Mouse (Mus musculus): ENCODE data around the gene Gria4. TPM values are rescaled to one million over a fixed set of nuclear protein-coding genes. Genes with fewer than 3 reads are reported as not detected.
"Not testable (repeated sequence)": the region's sequence is repeated elsewhere in the genome, so short reads cannot be mapped to it uniquely, and the experiment has no call there.

The Gria4 gene
- total RNA-seq, 2 experiments from 2014 or later, result not detected

GRCm38 (mm10) chr9:4601788-4602187 lies 194.2 kb downstream of the Gria4 start:
- ATAC-seq (replicated peaks; ENCODE audit: poor library complexity), result no peak

GRCm38 (mm10) chr9:4573596-4573995 lies 222.4 kb downstream of the Gria4 start:
- no peak for ATAC-seq (replicated peaks; ENCODE audit: poor library complexity)

- ATAC-seq (replicated peaks; ENCODE audit: poor library complexity), result no peak
Observed at GRCm38 (mm10) chr9:4555415-4555959, 240.5 kb downstream of the Gria4 start.

GRCm38 (mm10) chr9:4539218-4539617 lies 256.8 kb downstream of the Gria4 start:
- ATAC-seq (replicated peaks; ENCODE audit: poor library complexity), result no peak

DNA sequence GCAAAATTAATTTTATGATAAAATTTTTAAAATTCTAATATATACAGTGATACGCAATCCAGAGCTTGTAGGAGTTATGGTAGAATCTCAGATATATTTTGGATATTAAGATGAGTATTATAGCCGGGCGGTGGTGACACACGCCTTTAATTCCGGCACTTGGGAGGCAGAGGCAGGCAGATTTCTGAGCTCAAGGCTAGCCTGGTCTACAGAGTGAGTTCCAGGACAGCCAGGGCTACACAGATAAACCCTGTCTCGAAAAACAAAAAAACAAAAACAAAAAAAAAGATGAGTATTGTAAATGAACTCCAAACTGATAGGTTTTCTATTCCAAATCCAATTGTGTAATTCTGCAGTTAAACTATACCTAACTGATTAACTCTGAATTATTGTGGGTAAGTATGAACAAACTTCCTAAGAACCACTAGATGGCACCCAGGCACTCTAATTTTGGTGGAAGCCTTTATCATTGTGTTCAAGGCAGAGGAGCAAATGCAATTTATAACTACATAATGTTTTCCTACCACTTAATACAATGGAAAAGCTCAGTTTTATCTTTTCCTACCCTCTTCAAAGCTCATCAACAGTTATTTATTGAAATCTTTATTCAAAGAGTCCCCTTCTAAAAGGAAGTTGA lies 259.4 kb downstream of the Gria4 start:
- ATAC-seq (replicated peaks; ENCODE audit: poor library complexity), result 0 out of 2 replicates have a peak, but pooled peaks have one; percentile 34

GRCm38 (mm10) chr9:4514563-4514885 lies 281.5 kb downstream of the Gria4 start:
- ATAC-seq (replicated peaks; ENCODE audit: poor library complexity), result no peak

DNA sequence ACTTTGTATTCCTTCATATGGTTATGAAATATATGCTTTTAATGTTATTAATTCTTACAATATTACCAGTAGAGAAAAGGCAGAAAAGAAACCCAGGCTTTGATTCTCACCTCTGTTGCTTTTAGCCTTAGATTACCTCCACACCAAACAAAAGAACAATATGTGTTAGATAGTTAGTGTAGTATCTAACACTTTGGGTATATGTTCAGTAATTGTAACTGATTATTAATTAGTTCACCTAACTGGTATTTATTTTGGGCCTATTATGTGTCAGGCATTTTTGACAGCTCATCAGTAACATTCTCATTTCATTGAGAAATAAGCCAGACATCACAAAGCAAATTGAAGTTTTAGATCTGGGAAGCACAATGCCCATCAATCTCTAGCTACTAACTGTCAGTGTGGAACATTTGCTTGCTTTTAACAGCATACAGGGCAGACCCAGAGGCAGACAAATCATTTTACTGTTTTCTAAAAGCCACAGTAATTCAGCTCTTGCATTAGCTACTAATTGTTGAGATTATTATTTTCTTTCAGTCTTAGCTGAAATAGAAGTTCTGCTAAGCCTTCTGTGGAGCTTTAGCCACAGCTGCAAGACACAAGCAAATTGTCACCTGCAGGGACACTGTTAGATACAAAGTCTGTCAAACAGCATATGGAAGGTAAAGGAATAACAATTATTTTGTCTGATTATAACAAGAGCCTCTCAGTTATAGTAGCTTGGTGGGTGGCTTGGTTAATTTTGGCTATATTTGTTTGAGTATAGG lies 282.1 kb downstream of the Gria4 start:
- no peak for ATAC-seq (replicated peaks; ENCODE audit: poor library complexity)

DNA sequence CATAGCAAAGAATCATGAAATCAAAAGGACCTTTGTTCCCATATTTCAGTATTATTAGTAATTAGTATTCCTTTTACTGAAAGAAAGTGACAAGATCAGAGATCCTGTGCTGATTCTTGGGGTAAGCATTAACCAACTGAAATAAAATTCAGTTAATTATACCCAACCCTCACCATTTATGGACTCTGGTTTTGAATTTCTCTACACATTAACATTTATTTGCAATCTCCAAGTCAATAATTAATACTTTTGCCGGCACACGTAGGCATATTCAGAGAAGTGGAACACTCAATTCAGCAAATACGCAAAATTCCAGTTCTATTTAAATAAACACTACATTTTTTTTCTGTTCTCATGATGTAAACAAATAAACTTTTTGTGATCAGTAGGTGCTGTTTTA lies 289.9 kb downstream of the Gria4 start:
- ATAC-seq (replicated peaks; ENCODE audit: poor library complexity), result no peak

DNA sequence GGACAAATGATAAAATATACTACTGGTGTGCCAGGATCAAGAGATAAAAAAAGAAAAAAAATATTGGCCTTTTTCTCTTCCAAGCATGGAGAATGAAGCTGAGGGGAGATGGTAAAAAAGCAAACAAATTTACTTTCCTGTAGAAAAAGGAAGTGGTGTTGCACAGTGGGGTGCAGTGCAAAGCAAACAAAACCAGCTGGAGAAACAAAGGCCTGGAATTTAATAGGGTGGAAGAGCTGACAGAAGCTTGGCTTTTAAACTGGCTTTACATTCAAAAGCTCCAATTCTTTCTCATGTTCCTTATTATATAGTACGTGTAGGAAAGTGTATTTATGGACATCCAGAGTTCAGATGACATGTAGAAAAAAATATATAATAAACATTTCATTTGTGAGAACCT lies 290.9 kb downstream of the Gria4 start:
- ATAC-seq (replicated peaks; ENCODE audit: poor library complexity), result no peak

GRCm38 (mm10) chr9:4486428-4486827 lies 309.6 kb downstream of the Gria4 start:
- no peak for ATAC-seq (replicated peaks; ENCODE audit: poor library complexity)

DNA sequence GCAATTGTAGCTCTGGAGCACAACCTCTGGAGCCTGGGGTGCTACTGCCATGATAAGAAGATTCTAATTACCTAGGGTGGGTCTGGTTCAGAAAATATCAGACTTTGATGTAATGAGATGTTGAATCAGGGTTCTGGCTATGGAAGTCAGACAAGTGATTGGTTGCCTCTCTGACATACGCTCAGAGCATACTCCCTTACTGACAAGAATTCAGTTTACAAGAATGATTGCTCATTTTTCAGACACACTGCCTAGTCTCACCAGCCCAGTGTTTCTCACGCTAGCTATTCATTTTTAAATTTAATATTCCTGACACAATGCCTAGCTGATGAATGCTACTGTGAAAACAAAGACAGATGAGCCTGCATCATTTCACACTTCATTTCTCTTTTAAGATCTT lies 311.5 kb downstream of the Gria4 start:
- ATAC-seq (replicated peaks; ENCODE audit: poor library complexity), result no peak

GRCm38 (mm10) chr9:4470791-4471190 lies 325.2 kb downstream of the Gria4 start:
- ATAC-seq (replicated peaks; ENCODE audit: poor library complexity), result no peak

- no peak for ATAC-seq (replicated peaks; ENCODE audit: poor library complexity)
Observed at GRCm38 (mm10) chr9:4459456-4460070, 336.5 kb downstream of the Gria4 start.

GRCm38 (mm10) chr9:4458193-4458592 lies 337.8 kb downstream of the Gria4 start:
- no peak for ATAC-seq (replicated peaks; ENCODE audit: poor library complexity)

- ATAC-seq (replicated peaks; ENCODE audit: poor library complexity), result no peak
Observed at GRCm38 (mm10) chr9:4457644-4458043, 338.4 kb downstream of the Gria4 start.

GRCm38 (mm10) chr9:4442908-4443307 lies 353.1 kb downstream of the Gria4 start:
- ATAC-seq (replicated peaks; ENCODE audit: poor library complexity), result peak; percentile 99

DNA sequence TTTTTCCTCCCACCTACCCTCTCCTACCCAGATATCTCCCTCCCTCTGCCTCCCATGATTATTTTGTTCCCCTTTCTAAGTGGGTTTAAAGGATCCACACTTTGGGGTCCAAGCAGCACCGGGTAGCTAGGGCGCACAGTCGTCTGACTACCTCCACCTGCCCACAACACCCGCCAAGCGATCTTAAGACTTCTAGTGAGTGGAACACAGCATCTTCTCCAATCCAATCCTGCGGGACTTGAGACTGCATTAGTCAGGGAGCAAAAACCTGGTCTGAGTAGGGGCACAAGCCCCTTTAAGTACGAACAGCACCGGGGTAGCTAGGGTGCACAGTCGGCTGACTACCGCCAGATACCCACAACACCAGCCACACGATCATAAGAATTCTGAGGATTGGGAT lies 395.2 kb downstream of the Gria4 start:
- ATAC-seq (replicated peaks; ENCODE audit: poor library complexity), result not testable (repeated sequence)

DNA sequence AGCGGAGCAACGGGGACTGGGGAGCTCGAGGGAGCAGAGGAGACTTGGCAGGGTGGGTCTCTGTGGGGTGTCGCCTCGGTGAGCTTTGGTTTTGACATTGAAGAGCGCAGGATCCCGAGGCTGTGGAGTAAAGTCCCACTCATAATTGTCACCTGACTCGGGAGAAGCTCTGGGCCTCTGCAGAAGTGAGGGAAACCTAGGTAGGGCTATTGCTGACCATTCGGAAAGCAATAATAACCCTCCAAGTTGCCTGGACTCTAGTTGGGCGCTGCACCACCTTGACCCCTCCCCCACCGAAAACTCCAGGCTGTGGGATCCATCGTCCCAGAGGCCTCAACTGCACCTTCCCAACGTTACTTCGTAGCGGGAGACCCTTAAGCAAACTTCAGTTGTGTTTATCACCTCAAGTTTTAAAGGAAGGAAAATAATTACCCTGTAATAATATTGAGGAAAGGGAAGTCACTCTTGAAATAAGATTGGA lies 419.4 kb downstream of the Gria4 start:
- ATAC-seq (replicated peaks; ENCODE audit: poor library complexity), result peak; percentile 40

DNA sequence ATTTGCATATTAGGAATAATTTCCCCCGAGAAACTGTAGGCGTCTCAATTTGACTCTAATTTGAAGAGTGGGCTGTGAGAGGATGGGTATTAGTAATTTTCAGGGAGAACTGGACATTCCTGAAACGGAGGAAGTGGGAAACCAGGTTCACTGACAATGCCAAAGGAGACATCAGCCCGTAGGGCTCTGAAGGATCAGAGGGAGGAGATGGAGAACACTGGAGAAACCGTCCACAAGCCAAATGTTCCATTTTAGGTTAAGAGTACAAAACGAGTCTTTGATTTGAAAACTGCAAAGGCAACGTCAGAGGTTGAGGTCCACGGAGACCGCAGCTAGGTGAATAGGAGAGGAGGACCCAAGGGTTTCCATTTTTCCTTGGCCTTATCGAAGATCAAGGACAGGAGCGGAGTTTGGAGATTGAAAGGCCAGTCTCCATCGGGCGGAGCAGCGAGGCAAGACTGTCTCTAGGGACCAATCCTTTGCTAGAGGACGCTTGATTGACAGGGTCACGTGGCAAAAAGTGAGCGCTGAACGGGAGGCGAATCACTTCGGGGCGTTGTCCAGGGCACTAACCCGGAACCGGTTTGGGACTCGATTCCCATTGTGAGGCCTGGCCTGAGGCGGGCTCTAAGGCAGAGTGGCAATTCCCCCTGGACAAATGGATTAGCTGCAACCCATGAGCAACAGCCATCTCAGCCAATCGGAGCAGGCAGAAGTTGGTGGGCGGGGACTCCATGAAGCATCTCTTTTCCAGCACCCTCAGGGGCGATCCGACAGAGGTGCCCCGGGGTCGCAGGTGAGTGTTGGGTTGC lies 420.0 kb downstream of the Gria4 start, which contains the start of gene Msantd4:
TSS of gene Msantd4 (plus strand) at position 735 of the 812 bp plus-strand sequence.
- peak; percentile 97 for ATAC-seq (replicated peaks; ENCODE audit: poor library complexity)

Data from megakaryocyte progenitor cell, adult 5-6 weeks (primary cell).